Mouse (Mus musculus): ENCODE results near the gene Smoc2. TPM values are rescaled to one million over a fixed set of nuclear protein-coding genes. Genes with fewer than 3 reads are reported as not detected.

Gene Smoc2
- total and polyA plus RNA-seq, 3 experiments = 0.34 TPM; not detected in 2

- Histone ChIP-seq H3K9me3 (replicated peaks; ENCODE audit: low read length) (no peaks in the 10 kb centered on the region), H3K27ac (ENCODE audit: insufficient read depth, low read depth) (no peak overlapping the region), H3K4me2 (ENCODE audit: insufficient read depth, low read depth, poor library complexity, severe bottlenecking) (no peak overlapping the region), H3K79me2 (replicated peaks; ENCODE audit: control insufficient read depth, extremely low read depth, insufficient read depth, poor library complexity, severe bottlenecking) (no peaks in the 10 kb centered on the region), H3K4me3 (replicated peaks in 1 of 3; ENCODE audit: low read depth in 2 of 3, low read length in 2 of 3, poor library complexity in 1 of 3) (no peak overlapping the region), H3K27me3 (replicated peaks) (peaks cover 50% of the 10 kb centered on the region), H3K9ac (ENCODE audit: insufficient read depth, low read depth) (no peak overlapping the region), H3K36me3 (replicated peaks in 1 of 2; ENCODE audit: control insufficient read depth in 1 of 2, insufficient read depth in 1 of 2, low read length in 1 of 2) (no peaks in the 10 kb centered on the region), H3K4me1 (ENCODE audit: control insufficient read depth in 1 of 2, insufficient read depth in 2 of 2) (no peaks in the 10 kb centered on the region)
- TF ChIP-seq IRF4 (IDR thresholded peaks at IDR 0.05; ENCODE audit: low read depth, low read length) (no peak), EP300 (IDR thresholded peaks at IDR 0.05; ENCODE audit: low read length) (no peak), USF2 (conservative IDR thresholded peaks at IDR 0.05; ENCODE audit: low read depth, low read length) (no peak), POLR2AphosphoS2 (IDR thresholded peaks at IDR 0.05; ENCODE audit: low read depth, low read length) (no peak), UBTF (IDR thresholded peaks at IDR 0.05; ENCODE audit: low read depth, low read length) (no peak), SIN3A (IDR thresholded peaks at IDR 0.05; ENCODE audit: low read length) (no peak), ZNF384 (IDR thresholded peaks at IDR 0.05; ENCODE audit: low read depth, low read length) (no peak), JUND (conservative IDR thresholded peaks at IDR 0.05; ENCODE audit: low read depth, low read length) (no peak), MYC (IDR thresholded peaks at IDR 0.05; ENCODE audit: low read depth, low read length) (no peak), RAD21 (IDR thresholded peaks at IDR 0.05; ENCODE audit: low read depth, low read length) (no peak), MAZ (IDR thresholded peaks at IDR 0.05; ENCODE audit: low read depth, low read length) (no peak), NRF1 (IDR thresholded peaks at IDR 0.05; ENCODE audit: low read depth, low read length) (no peak), POLR2A (IDR thresholded peaks at IDR 0.05; ENCODE audit: low read depth, low read length) (no peak), CTCF (conservative IDR thresholded peaks at IDR 0.05 in 1 of 2, IDR thresholded peaks at IDR 0.05 in 1 of 2; ENCODE audit: low read depth in 2 of 2, low read length in 2 of 2) (no peak), MEF2A (IDR thresholded peaks at IDR 0.05; ENCODE audit: borderline replicate concordance, low read depth, low read length) (no peak), ELF1 (IDR thresholded peaks at IDR 0.05; ENCODE audit: low read depth, low read length) (no peak), MAFK (IDR thresholded peaks at IDR 0.05; ENCODE audit: insufficient replicate concordance, low read length) (no peak)
- dilution Hi-C loops (cut with MboI; ENCODE audit: extremely low pct_ligation_motif_present, extremely low pct_unique_long_range_greater_than_20kb, low sequenced_read_pairs) = no loop called here
- DNase-seq (ENCODE audit: extremely low read depth) = no peak
- in situ Hi-C loops (cut with MboI; ENCODE audit: low pct_ligation_motif_present, low pct_unique_long_range_greater_than_20kb, low sequenced_read_pairs) = loop anchor here (25.0 kb wide), 2 partner anchors 235 to 635 kb away; no protein-coding TSS in a partner anchor
Measured at GRCm38 (mm10) chr17:14277310-14277709, 2.0 kb upstream of the Smoc2 start.

GRCm38 (mm10) chr17:14279966-14280300, 627 bp downstream of the Smoc2 start:
- peaks cover 57% of the 10 kb centered on the region for H3K27me3 ChIP-seq (replicated peaks)
- TF ChIP-seq EP300 (IDR thresholded peaks at IDR 0.05; ENCODE audit: low read length) (no peak), ZKSCAN1 (IDR thresholded peaks at IDR 0.05; ENCODE audit: borderline replicate concordance, low read depth, low read length) (no peak), TCF12 (IDR thresholded peaks at IDR 0.05; ENCODE audit: low read depth, low read length) (no peak), POLR2A (IDR thresholded peaks at IDR 0.05; ENCODE audit: low read depth, low read length) (no peak), NELFE (IDR thresholded peaks at IDR 0.05; ENCODE audit: low read depth, low read length) (no peak), SIN3A (IDR thresholded peaks at IDR 0.05; ENCODE audit: low read length) (no peak), TBP (conservative IDR thresholded peaks at IDR 0.05; ENCODE audit: low read depth, low read length) (no peak), HCFC1 (IDR thresholded peaks at IDR 0.05; ENCODE audit: low read depth, low read length) (no peak)
- dilution Hi-C loops (cut with MboI; ENCODE audit: extremely low pct_ligation_motif_present, extremely low pct_unique_long_range_greater_than_20kb, low sequenced_read_pairs) = no loop called here
- no peaks in the 10 kb centered on the region for H3K79me2 ChIP-seq (replicated peaks; ENCODE audit: control insufficient read depth, extremely low read depth, insufficient read depth, poor library complexity, severe bottlenecking)
- DNase-seq (ENCODE audit: extremely low read depth) = no peak
- no peaks in the 10 kb centered on the region for H3K9me3 ChIP-seq (replicated peaks; ENCODE audit: low read length)
- H3K4me3 ChIP-seq (replicated peaks in 1 of 3; ENCODE audit: low read depth in 2 of 3, low read length in 2 of 3, poor library complexity in 1 of 3) = no peak overlapping the region
- no peaks in the 10 kb centered on the region for H3K36me3 ChIP-seq (replicated peaks in 1 of 2; ENCODE audit: control insufficient read depth in 1 of 2, insufficient read depth in 1 of 2, low read length in 1 of 2)
- no peak overlapping the region for H3K27ac ChIP-seq (ENCODE audit: insufficient read depth, low read depth)
- H3K4me2 ChIP-seq (ENCODE audit: insufficient read depth, low read depth, poor library complexity, severe bottlenecking) = no peak overlapping the region
- no peak overlapping the region for H3K9ac ChIP-seq (ENCODE audit: insufficient read depth, low read depth)
- in situ Hi-C loops (cut with MboI; ENCODE audit: low pct_ligation_motif_present, low pct_unique_long_range_greater_than_20kb, low sequenced_read_pairs) = loop anchor here (25.0 kb wide), 2 partner anchors 232 to 632 kb away; no protein-coding TSS in a partner anchor
- no peaks in the 10 kb centered on the region for H3K4me1 ChIP-seq (ENCODE audit: control insufficient read depth in 1 of 2, insufficient read depth in 2 of 2)

Measured in CH12.LX (cell line).